Mouse (Mus musculus): Measurements from ENCODE around the gene Lin28a.
"Not testable (repeated sequence)": the region's sequence is repeated elsewhere in the genome, so short reads cannot be mapped to it uniquely, and the experiment has no call there.

Lin28a gene

DNA sequence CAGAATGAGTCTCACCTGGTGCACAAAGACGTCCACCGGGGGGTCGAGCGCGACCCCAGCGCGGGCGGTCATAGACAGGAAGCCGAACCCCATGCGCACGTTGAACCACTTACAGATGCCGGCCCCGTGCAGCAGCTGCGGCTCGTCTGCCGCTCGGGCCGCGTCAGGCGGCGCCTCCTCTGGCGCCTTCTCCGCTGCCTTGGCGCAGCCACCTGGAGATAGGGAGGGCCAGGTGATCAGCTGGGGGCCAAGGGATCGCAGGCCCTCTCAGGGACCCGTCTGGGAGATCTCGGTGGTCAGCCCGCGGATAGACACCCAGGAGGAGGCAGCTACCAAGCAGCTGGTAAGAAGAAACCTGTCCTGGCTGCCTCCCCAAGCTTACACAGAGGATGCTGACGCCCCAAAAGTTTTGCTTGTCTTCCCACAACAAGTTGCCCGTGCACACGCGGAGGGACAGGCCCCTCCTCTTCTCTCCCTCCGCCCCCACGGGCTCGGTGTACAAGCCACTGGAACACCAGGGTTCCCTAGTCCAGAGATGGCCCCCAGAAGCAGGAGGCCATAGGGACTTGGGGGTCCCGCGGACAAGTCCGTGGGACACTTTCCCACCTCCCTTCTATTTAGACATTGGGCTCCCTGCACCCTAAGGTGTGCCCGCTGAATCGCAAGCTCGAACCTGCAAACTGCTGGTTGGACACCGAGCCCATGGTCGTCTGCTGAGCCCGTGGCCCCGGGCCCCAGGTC is 433 bp downstream of the Lin28a start:
- DNase-seq: no peak

DNA sequence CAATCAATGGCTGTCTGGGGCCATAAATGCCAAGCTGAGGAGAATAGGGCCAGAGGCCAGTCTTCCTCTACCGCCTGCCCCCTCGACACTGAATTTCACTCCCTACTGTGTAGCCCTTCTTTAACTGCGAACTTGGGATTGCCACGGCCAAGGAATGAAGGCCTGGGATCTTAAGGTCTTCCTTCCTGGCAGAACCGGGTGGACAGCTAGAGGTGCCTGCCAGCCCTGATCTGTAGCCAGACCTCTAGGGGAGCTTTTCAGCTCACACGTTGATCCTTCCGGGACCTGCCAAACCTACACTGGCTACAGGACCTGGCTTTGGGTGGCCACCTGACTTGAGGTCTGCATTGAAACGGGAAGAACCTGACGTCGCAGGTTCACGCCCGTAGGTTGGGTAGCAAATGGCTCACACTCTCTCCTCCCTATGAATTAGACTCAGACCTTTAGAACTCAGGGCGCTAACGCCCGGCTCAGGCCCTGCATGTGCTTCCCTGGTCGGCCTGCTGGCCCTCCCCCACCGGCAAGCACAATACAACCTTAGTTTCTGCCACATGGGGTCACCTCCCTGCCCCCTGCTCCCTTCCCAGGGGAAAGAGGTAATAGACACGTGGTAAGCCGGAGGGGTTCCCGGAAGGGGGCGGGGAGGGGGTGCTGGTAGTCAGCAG is 1.3 kb downstream of the Lin28a start:
- DNase-seq: no peak

DNA sequence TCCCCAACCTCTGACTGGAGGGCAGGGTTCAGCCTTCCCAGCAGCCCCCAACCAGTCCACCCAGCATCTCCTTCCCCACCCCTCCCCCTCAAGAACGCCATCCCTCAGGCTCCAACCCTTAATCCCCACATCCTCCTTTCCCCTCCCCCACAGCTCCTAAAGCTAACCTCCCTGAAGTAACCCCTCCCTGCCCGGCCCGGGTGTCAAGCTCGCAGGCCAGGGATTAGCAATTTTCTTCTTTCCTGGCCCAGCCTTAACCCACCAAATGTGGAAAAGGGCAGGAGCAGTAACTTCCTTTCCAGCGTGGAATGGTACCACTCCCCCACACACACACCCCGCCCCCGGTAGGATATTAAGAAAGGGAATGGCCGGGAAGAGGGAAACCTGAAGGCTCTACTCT is 1.9 kb downstream of the Lin28a start:
- no peak for DNase-seq

DNA sequence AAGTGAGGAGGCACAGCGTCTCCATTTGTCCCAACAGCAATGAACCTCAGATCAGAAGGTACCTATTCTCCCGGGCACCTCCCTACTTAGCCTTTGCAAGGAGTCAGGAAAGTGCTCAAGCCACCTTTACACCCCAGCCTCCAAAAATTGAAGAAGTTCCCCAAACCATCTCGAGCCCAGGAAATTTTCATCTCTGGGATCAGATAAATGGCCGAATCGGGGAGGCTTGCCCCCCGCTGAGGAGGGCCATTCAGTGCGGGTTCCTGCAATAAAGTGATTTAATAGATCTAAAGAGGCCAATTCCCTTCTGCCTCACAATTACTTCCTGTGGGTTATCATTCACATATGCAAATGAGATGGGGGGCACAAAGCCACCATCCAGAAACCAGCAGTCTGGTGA is 2.4 kb downstream of the Lin28a start:
- DNase-seq: no peak

DNA sequence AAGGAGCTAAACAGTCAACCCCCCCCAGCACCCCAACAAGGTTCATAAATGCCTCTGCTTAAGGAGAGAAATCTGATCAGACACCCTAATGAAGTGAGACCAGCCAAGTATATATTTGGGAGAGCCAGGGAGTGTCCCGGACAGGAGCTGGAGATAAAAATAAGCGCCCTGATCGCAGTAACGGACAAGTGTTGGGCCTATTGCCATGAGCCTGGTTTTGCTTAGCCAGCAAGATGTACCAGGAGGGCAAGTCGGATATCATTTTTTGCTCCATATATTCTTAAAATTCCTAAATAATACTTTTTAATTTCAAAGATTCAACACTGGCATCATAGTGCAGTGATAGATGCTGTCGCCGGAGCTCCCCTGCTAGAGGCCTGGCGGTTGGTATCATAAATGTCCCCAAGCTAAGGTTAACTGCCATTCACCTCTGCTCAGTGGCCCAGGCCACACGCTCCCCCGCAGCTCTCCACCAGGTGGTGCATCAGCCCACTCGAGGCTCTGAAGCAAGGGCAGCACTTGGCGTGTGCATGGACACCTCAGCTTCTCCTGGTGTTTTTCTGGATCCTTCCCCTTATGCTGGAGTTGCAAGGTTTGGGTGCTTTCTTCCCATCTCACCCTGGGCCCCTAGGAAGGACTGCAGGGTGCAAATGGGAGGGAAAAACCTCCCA is 5.6 kb downstream of the Lin28a start:
- no peak for DNase-seq

DNA sequence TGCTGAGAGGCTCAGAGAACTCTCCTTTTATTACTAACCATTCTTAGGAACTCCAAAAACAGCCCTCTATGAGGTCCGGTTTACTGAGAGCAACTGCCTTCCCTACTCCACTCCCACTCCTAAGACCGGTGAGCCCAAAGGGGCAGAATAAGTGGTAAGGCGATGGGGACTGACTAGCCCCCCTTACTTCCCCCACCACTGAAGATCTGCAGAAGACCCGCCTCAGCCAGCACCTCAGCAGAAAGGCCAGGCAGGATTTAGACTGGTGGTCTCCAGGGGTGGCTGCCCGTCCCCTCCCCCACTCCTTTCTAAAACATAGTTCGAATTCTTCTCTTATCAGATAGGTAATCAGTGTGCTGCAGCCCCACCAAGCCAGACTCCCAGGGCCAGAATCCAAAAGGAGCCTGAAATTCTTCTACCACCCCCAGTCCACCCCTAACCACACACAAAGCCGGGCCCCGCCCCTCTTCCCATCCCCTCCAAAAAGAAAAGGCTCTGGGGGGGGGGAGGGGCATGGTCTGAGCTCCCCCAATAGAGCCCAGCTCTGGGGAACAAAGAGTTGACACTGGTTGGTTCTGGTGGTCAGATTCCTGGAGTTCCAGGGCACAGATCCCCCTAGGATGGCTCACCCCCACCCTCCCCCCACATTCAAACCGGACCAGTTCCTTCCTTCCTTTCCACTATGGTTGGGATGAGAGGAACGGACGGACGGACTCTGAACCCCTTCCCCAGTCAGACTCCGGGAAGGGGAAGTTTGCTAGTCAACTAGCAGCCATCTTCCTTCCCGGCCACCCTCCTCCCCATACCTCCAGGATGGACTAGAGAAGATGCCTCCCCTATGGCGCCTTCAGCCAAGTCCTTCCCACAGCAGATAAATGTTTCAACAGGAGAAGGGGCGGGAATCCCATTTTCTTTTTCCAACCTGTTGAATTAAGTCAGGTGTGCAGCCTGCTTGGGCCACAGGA is 6.9 kb downstream of the Lin28a start:
- DNase-seq: no peak

DNA sequence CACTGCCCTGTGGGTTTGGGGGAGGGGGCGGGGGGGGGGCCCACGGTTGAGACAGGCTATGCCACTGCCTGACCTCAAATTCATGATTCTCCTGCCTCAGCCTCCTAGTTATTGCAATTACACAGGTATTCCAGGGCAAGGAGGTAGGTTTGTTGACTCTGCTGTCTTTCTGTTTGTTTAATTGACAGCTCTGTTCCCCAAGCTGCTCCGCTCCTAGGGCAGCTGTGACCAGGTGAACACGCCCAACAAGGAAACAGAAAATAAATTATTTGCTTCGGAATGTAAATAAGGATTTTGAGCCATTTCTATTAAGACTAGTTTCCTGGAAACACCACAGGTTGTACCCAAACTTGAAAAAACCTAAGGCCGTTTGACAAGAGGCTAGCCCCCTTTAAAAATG is 8.9 kb downstream of the Lin28a start:
- no peak for DNase-seq

DNA sequence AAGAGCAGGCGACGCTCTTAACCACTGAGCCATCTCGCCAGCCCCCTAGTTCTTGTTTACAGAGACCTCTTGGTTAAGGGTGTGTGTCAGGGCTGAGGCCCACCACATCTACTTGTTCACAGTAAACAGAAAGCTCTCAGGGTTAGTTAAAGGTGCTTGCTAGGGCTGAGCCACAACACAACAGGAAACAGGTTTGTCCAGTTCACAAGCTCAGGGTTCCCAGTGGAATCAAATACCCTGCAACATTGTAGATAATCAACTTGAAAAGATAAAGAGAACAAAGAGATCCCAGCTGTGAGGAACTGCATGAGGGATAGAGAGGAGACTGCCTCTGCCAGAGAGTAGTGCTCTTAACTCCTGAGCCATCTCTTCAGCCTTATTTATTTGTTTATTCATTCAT is 11.8 kb downstream of the Lin28a start:
- DNase-seq: no peak

DNA sequence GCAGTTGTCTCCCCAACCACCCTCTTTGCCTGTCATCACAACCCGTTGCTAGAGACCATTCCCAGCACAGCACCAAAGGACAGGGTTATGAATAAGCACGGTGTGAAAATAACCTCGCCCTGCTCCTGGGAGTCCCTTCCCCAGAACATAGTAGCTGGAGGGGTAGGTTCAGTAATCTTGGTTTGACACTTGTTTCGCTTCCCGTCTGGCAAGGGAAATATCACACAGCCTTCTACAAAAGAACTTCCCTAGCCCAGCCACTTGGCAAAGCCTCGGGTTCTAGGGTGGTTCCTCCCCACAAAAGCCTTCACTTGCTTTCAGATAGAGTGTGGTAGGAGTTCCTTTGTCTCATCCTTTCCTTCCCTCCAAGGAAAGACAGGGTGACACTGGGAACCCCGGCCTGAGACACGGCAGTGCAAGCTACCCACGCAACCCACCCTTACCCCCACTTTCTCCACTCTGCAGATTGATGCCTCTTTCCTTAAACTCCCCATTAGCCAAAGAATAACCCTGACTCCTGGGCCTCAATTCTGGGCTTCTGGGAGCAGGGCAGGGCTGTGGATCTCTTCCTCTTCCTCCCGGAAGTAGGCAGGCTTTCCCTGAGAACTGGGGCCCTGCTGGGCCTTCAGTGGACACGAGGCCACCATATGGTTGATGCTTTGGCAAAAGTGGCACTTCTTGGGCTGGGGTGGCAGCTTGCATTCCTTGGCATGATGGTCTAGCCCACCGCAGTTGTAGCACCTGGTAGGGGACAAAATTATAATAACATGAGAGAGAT is 12.9 kb downstream of the Lin28a start:
- no peak for DNase-seq

DNA sequence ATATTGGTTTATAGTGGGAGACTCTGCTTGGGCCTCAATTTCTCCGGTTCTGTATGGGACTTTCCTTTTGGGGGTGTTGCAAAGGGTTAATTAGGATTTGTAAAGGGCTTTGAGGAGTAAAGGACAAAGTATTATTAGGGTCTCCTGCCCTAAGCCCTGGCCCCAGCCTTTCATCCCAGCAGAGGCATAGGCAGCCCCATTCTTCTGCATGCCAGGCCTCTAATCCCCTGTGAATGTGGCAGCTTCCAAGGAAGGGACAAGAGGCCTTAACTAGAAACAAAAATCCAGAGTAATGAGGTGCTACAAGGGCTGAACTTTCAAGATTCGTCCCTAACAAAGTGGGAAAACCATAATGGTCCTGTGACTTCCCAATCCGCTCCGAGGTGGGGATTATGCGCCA is 15.7 kb downstream of the Lin28a start:
- no peak for DNase-seq

DNA sequence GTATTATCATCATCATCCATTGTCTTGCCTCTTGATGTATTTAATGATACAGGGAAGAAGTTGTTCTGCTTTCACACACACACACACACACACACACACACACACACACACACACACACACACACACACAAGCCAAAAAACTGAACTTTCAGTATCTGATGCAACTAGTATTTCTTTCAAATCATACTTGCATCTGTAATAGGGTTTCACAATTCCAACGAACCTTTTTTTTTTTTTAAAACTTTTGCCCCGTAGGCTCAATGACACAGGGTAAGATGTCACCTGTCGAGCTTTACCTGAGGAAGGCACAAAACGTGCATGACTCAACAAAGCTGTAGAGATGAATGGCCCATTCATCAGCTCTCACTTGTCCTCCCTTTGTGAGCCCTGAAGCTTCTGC is 16.4 kb downstream of the Lin28a start:
- DNase-seq: no peak

DNA sequence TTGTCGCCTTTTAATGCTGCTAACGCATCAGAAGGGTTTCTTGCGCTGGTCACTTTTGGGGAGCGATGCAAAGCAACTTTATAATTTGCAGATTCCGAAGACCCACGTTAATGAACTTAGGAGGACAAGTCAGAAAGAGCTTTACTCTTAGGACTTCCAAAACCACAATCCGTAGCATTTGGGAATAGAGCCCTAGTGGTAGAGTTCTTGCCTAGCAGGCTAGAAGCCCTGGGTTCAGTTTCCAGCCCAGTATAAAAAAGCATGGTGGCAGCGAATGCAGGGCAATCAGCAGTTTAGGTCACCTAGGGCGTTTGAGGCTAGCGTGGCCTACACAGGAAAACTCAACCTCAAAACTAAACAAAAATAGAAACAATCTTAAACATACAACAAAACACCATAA is 16.9 kb downstream of the Lin28a start:
- DNase-seq: no peak

DNA sequence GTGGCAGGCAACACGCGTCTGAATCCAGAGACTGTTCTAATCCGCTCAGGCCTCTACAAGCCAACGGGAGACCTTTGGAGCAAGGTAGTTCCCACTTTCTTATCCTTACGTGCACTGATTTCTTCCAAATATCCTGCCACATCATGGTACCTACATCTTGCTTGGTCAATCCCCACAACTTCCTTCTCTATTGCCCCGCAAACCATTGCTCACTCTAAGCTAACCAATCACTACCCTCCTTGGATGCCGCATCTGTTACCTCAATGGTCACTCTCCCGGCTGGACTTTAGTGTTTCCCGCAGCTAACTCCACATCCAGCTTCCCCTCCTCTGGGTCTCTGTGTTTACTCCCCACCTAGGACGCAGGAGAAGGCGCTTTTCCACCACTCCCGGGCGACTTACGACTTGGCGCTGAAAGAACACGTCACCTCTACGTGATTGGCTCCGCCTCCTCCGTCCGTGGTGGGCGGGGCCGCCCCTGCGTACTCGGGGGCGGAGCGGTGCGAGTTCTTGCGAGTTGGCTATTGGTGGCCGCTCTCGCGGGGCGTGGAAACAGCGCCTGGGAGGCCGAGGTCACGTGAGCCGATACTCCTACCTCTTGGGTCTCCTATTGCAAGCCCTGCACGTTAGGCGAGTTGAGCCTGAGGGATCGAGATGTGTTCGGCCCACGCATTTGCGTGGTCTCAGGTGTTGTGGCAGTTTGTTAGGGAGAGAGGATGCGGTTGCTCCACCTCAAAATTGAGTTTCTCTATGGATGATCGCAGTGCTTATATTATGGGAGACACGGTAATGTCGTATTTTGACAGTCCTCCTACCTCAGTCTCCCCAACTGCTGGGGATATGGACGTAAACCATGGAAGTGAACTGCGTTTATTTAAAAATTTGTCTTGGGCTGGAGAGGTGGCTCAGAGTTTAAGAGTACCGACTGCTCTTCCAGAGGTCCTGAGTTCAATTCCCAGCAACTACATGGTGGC is 17.9 kb downstream of the Lin28a start, which contains the start of gene Dhdds:
Gene Dhdds, minus strand, starts transcription at position 453 of the 973 bp plus-strand sequence.
- peak; percentile 94 for DNase-seq

DNA sequence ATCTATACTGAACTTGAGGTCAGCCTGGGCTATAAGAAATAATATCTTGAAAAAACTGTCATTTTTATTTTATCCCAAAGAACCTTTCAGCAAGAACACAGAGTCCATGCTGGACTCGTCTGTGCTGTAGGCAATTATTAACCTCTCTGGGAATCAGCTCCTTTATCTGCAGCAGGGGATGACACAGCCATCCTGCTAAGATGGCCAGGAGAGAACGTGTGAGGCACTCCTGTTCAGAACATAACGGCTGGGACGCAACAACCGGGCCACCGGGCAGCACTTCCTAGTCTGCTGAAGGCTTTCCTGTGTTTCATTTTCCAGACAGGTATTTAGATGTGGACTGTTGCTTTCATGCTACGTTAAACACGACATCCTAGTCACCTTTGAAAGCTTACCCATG is 23.9 kb downstream of the Lin28a start:
- no peak for DNase-seq

DNA sequence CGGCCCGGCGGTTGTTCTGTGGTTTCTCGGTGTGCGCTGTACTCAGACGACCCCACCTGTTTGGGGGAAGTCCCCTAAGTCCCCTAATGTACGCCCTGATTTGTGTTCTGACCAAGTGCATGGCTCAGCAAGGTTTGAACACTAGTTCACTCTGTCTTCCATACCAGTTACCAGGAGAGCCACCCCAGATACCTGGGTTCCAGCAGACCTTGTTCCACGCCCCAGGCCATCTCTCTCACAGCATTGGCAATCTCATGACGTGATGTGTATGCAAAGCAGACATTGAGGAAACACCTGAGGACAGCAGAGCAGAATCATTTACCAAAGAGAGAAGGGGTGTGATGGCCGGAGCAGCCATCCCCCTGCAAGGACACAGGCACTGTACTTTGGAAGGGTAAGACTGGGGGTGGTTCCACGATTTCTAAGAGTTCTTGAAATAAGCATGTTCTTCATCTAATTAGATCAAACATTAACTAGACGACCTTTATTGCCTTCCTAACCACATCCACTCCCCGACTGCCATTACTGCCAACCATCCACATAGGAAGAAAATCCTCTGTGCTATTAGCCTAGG is 27.5 kb downstream of the Lin28a start:
- DNase-seq: no peak

DNA sequence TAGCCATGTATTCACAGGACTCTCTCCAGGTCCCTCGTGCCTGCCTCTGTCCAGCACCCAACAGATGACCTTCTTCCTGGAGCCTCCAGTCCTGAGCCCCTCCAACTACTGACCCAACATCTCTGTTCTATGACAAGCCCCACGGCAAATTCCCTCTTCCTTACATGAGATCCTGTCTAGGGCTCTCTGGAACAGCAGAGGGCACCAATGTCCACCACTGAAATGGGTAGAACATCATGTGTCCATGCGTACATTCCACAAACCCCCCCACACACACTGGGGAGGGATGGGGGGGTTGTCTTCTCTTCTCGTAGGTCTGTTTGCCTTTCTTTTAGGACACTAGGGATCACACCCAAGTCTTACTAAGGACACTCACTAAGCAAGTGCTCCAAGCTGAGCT is 28.6 kb downstream of the Lin28a start:
- DNase-seq: no peak

DNA sequence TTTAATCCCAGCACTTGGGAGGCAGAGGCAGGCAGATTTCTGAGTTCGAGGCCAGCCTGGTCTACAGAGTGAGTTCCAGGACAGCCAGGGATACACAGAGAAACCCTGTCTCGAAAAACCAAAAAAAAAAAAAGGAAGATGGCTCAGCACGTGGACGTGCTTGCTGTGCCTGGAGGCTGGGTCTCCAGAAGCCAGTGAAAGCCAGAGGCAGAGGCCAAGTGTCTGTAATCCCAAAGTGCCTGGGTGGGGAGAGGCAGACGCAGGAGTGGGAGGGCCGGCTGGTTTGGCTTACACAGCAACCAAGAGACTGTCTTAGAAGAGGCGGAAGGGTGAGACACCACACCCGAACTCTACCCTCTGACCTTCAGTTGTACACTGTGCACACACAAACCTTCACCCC is 30.4 kb downstream of the Lin28a start:
- not testable (repeated sequence) for DNase-seq

DNA sequence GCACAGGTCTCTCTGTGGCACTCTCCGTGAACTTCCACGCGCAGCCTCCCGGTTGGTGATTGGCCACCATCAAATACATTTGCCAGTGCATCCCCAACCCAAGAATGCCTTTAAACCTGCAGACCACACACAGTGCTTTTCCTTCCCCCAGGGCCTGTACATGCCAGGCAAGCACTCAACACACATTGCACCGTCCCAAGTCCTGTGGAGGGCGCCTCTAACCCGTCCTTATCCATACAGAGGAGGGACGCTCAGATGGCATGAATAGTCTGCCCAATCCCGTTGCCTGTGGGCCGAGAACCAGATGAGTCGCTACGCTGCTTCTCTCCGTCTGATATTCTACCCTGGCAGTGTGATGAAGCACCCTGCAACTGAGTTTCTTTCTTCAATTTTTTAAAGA is 35.7 kb downstream of the Lin28a start:
- no peak for DNase-seq

DNA sequence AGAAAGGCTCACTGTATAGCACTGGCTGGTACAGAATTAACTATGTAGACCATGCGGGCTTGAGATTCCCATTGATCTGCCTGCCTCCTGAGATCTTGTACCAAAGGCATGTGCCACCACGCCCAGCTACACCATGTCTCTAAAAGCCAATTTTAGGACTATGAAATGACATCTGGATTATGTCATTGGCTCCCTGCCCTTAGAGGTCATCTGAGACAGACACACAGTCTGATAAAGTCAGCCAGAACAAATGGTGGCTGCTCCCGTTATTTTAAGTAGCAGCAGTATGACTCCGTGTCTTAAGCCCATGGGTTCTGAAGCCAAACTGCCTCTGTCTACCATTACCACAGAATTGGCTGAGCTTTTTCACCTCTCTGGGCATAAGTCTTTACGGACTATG is 38.1 kb downstream of the Lin28a start:
- no peak for DNase-seq

DNA sequence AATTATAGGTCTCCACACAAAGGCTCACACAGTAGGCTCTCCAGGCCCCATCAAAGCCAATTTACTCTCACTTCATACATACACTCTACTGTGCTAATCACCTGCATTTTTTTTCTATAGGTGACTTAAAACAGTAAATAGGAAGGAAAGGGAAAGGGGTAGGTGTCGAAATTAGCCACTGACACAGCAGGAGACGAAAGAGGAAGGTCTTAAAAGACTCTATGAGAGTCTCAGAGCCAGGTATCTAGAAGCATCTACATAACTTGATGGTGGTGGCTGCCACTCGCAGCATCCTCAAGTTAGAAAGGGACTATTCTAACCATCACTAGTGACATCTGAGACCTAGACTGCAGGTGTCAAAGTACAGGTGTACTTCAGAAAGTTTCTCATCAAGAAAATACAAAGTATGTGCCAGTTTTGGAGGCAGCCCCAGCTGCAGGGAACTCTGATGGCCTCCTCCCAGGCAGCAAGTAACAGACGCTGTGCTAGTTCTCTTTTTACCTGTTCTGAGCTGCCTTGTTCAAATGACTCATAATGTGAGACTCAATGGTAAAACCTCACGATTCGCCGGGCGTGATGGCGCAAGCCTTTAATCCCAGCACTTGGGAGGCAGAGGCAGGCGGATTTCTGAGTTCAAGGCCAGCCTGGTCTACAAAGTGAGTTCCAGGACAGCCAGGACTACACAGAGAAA is 40.5 kb downstream of the Lin28a start:
- DNase-seq: no peak
